Mouse (Mus musculus): ENCODE data around the gene Tmem150b.
A peak's percentile ranks its signal among the peaks of the same experiment; 100 is the strongest.

The Tmem150b gene

GRCm38 (mm10) chr7:4663742-4664141 lies 61.3 kb downstream of the Tmem150b start:
- no peak for DNase-seq (ENCODE audit: low spot score in 2 of 2)

- DNase-seq (ENCODE audit: low spot score in 2 of 2) = no peak
These were observed 61.9 kb downstream of the Tmem150b start for GRCm38 (mm10) chr7:4663179-4663578.

GRCm38 (mm10) chr7:4659911-4660443 lies 65.1 kb downstream of the Tmem150b start:
- no peak for DNase-seq (ENCODE audit: low spot score in 2 of 2)

- peak; percentile 97 to 98 for DNase-seq (ENCODE audit: low spot score in 2 of 2)
These were observed 66.0 kb downstream of the Tmem150b start, which contains the start of gene Ppp6r1 for GRCm38 (mm10) chr7:4658912-4659551. TSS of gene Ppp6r1 (minus strand) at chr7:4659019.

GRCm38 (mm10) chr7:4658128-4658907 lies 66.7 kb downstream of the Tmem150b start:
- peak in 1 of 2 experiments; percentile 34 for DNase-seq (ENCODE audit: low spot score in 2 of 2)

GRCm38 (mm10) chr7:4657521-4658127 lies 67.4 kb downstream of the Tmem150b start:
- DNase-seq (ENCODE audit: low spot score in 2 of 2) = peak; percentile 71 to 73
